Mouse (Mus musculus): ENCODE data around the gene Krt80. TPM values are rescaled to one million over a fixed set of nuclear protein-coding genes. Genes with fewer than 3 reads are reported as not detected.

The Krt80 gene
- 1 to 10 TPM; 1.6 to 2.5 TPM for total RNA-seq (2021)
- long read RNA-seq, experiment 1, partial matches to known transcripts, result 0 of 2 reads
- long read RNA-seq, experiment 1, other reads (novel, unspliced or antisense), result 1 of 2 reads
- long read RNA-seq, experiment 2, partial matches to known transcripts, result 0 of 3 reads
- long read RNA-seq, experiment 2, other reads (novel, unspliced or antisense), result 1 of 3 reads

- peak within 1 kb of the TSS; percentile 85 for H3K27ac ChIP-seq
Observed at GRCm38 (mm10) chr15:101370101-101370911, at the start of gene Krt80. Krt80 (minus strand) TSS chr15:101370162.

GRCm38 (mm10) chr15:101418950-101419349, 49.0 kb upstream of the Krt80 start:
- intact Hi-C loops (cut with DNase I), result no loop called here
- no peak for TF ChIP-seq CTCF (IDR thresholded peaks at IDR 0.05)
- no peak overlapping the region for H3K27ac ChIP-seq
- DNase-seq, result no peak
- H3K4me3 ChIP-seq, result no peak overlapping the region

More at GRCm38 (mm10) chr15:101370101-101370911, at the start of gene Krt80:
- TF ChIP-seq CTCF (IDR thresholded peaks at IDR 0.05), result no peak
- peak; percentile 92 for DNase-seq
- intact Hi-C loops (cut with DNase I), result no loop called here
- H3K4me3 ChIP-seq, result peak within 1 kb of the TSS; percentile 15

GRCm38 (mm10) chr15:101414807-101415565, 45.0 kb upstream of the Krt80 start:
- TF ChIP-seq CTCF (IDR thresholded peaks at IDR 0.05), result no peak
- H3K4me3 ChIP-seq, result no peak overlapping the region
- no peak for DNase-seq
- intact Hi-C loops (cut with DNase I), result no loop called here
- no peak overlapping the region for H3K27ac ChIP-seq

GRCm38 (mm10) chr15:101413916-101414635, 44.1 kb upstream of the Krt80 start:
- Histone ChIP-seq H3K4me3 (no peak overlapping the region), H3K27ac (peak overlapping the region; percentile 46)
- peak; percentile 12; the same call in 1 of the 2 replicates for TF ChIP-seq CTCF (IDR thresholded peaks at IDR 0.05)
- DNase-seq, result peak; percentile 45
- intact Hi-C loops (cut with DNase I), result no loop called here

GRCm38 (mm10) chr15:101412188-101412587, 42.2 kb upstream of the Krt80 start:
- intact Hi-C loops (cut with DNase I), result no loop called here
- Histone ChIP-seq H3K27ac (no peak overlapping the region), H3K4me3 (no peak overlapping the region)
- no peak for TF ChIP-seq CTCF (IDR thresholded peaks at IDR 0.05)
- no peak for DNase-seq

GRCm38 (mm10) chr15:101410775-101411174, 40.8 kb upstream of the Krt80 start, which contains the start of gene Krt7:
Krt7 (plus strand) TSS chr15:101411043.
- no peak within 1 kb of the TSS for H3K27ac ChIP-seq

GRCm38 (mm10) chr15:101398269-101398668, 28.3 kb upstream of the Krt80 start:
- Histone ChIP-seq H3K4me3 (no peak overlapping the region), H3K27ac (no peak overlapping the region)
- peak; percentile 22 for DNase-seq
- intact Hi-C loops (cut with DNase I), result no loop called here
- TF ChIP-seq CTCF (IDR thresholded peaks at IDR 0.05), result no peak

More at GRCm38 (mm10) chr15:101410775-101411174, 40.8 kb upstream of the Krt80 start, which contains the start of gene Krt7:
- H3K4me3 ChIP-seq, result no peak within 1 kb of the TSS
- no peak for TF ChIP-seq CTCF (IDR thresholded peaks at IDR 0.05)
- no peak for DNase-seq
- intact Hi-C loops (cut with DNase I), result no loop called here

GRCm38 (mm10) chr15:101397683-101398082, 27.7 kb upstream of the Krt80 start:
- H3K27ac ChIP-seq, result no peak overlapping the region
- no peak overlapping the region for H3K4me3 ChIP-seq
- DNase-seq, result no peak
- no peak for TF ChIP-seq CTCF (IDR thresholded peaks at IDR 0.05)
- intact Hi-C loops (cut with DNase I), result no loop called here

- DNase-seq, result no peak
- Histone ChIP-seq H3K4me3 (no peak overlapping the region), H3K27ac (no peak overlapping the region)
- intact Hi-C loops (cut with DNase I), result no loop called here
- TF ChIP-seq CTCF (IDR thresholded peaks at IDR 0.05), result no peak
Observed at GRCm38 (mm10) chr15:101396921-101397320, 27.0 kb upstream of the Krt80 start.

GRCm38 (mm10) chr15:101396466-101396865, 26.5 kb upstream of the Krt80 start:
- intact Hi-C loops (cut with DNase I), result no loop called here
- Histone ChIP-seq H3K4me3 (no peak overlapping the region), H3K27ac (no peak overlapping the region)
- DNase-seq, result no peak
- TF ChIP-seq CTCF (IDR thresholded peaks at IDR 0.05), result no peak

GRCm38 (mm10) chr15:101394908-101395307, 24.9 kb upstream of the Krt80 start:
- Histone ChIP-seq H3K4me3 (no peak overlapping the region), H3K27ac (no peak overlapping the region)
- TF ChIP-seq CTCF (IDR thresholded peaks at IDR 0.05), result no peak
- intact Hi-C loops (cut with DNase I), result no loop called here
- peak; percentile 10 for DNase-seq

GRCm38 (mm10) chr15:101392251-101392650, 22.3 kb upstream of the Krt80 start:
- intact Hi-C loops (cut with DNase I), result no loop called here
- DNase-seq, result no peak
- Histone ChIP-seq H3K4me3 (no peak overlapping the region), H3K27ac (peak overlapping the region; percentile 24; the same call in 1 of the 2 replicates)
- TF ChIP-seq CTCF (IDR thresholded peaks at IDR 0.05), result no peak
